Mouse (Mus musculus): ENCODE measurements around the gene Wif1. TPM values are rescaled to one million over a fixed set of nuclear protein-coding genes. Genes with fewer than 3 reads are reported as not detected.

Gene Wif1
- polyA plus RNA-seq, 1 experiment from 2014 or later, result 1.7 TPM

- H3K4me1 ChIP-seq (ENCODE audit: control insufficient read depth, insufficient read depth, low read length), result peaks cover 12% of the 10 kb centered on the region; the same call in 1 of the 2 replicates
- no peaks in the 10 kb centered on the region for H3K27me3 ChIP-seq (ENCODE audit: control insufficient read depth, insufficient read depth, low read length)
- no peak overlapping the region for H3K9ac ChIP-seq (replicated peaks; ENCODE audit: low read depth, low read length)
- no peaks in the 10 kb centered on the region for H3K9me3 ChIP-seq (ENCODE audit: control insufficient read depth, low read depth, low read length)
- WGBS, result 71% methylated on average over 23 of the region's 23 CpGs
- ATAC-seq (ENCODE audit: insufficient number of reproducible peaks, insufficient read depth, low FRiP score, low read depth), result peak; percentile 84
- H3K4me2 ChIP-seq (replicated peaks; ENCODE audit: low read depth, low read length), result no peak overlapping the region
- no peak overlapping the region for H3K27ac ChIP-seq (ENCODE audit: low read length)
- no peaks in the 10 kb centered on the region for H3K36me3 ChIP-seq (ENCODE audit: control insufficient read depth, insufficient read depth, low read length)
- no peak overlapping the region for H3K4me3 ChIP-seq (ENCODE audit: low read depth, low read length)
These were observed 25.6 kb downstream of the Wif1 start for GRCm38 (mm10) chr10:121059043-121060003.

- no peak for ATAC-seq (ENCODE audit: insufficient number of reproducible peaks, insufficient read depth, low FRiP score, low read depth)
- Histone ChIP-seq H3K27me3 (ENCODE audit: control insufficient read depth, insufficient read depth, low read length) (no peaks in the 10 kb centered on the region), H3K36me3 (ENCODE audit: control insufficient read depth, insufficient read depth, low read length) (no peaks in the 10 kb centered on the region), H3K27ac (ENCODE audit: low read length) (no peak overlapping the region), H3K9ac (replicated peaks; ENCODE audit: low read depth, low read length) (no peak overlapping the region), H3K4me2 (replicated peaks; ENCODE audit: low read depth, low read length) (no peak overlapping the region), H3K9me3 (ENCODE audit: control insufficient read depth, low read depth, low read length) (no peaks in the 10 kb centered on the region), H3K4me1 (ENCODE audit: control insufficient read depth, insufficient read depth, low read length) (no peaks in the 10 kb centered on the region; the same call in 1 of the 2 replicates), H3K4me3 (ENCODE audit: low read depth, low read length) (no peak overlapping the region)
- 90% methylated on average over 5 of the region's 5 CpGs for WGBS
These were observed 27.6 kb downstream of the Wif1 start for GRCm38 (mm10) chr10:121061336-121061835.

GRCm38 (mm10) chr10:121062704-121063103 is 28.9 kb downstream of the Wif1 start:
- H3K4me2 ChIP-seq (replicated peaks; ENCODE audit: low read depth, low read length), result no peak overlapping the region
- H3K4me3 ChIP-seq (ENCODE audit: low read depth, low read length), result no peak overlapping the region
- H3K27ac ChIP-seq (ENCODE audit: low read length), result no peak overlapping the region
- H3K27me3 ChIP-seq (ENCODE audit: control insufficient read depth, insufficient read depth, low read length), result no peaks in the 10 kb centered on the region
- H3K9ac ChIP-seq (replicated peaks; ENCODE audit: low read depth, low read length), result no peak overlapping the region
- H3K9me3 ChIP-seq (ENCODE audit: control insufficient read depth, low read depth, low read length), result no peaks in the 10 kb centered on the region
- no peaks in the 10 kb centered on the region for H3K36me3 ChIP-seq (ENCODE audit: control insufficient read depth, insufficient read depth, low read length)
- WGBS, result 71% methylated on average over 8 of the region's 8 CpGs
- H3K4me1 ChIP-seq (ENCODE audit: control insufficient read depth, insufficient read depth, low read length), result no peaks in the 10 kb centered on the region
- no peak for ATAC-seq (ENCODE audit: insufficient number of reproducible peaks, insufficient read depth, low FRiP score, low read depth)

GRCm38 (mm10) chr10:121067416-121067951 is 33.7 kb downstream of the Wif1 start:
- H3K27me3 ChIP-seq (ENCODE audit: control insufficient read depth, insufficient read depth, low read length), result no peaks in the 10 kb centered on the region

GRCm38 (mm10) chr10:121068003-121068402 is 34.2 kb downstream of the Wif1 start:
- Histone ChIP-seq H3K4me3 (ENCODE audit: low read depth, low read length) (no peak overlapping the region), H3K36me3 (ENCODE audit: control insufficient read depth, insufficient read depth, low read length) (no peaks in the 10 kb centered on the region), H3K27me3 (ENCODE audit: control insufficient read depth, insufficient read depth, low read length) (no peaks in the 10 kb centered on the region), H3K4me1 (ENCODE audit: control insufficient read depth, insufficient read depth, low read length) (no peaks in the 10 kb centered on the region), H3K27ac (ENCODE audit: low read length) (no peak overlapping the region), H3K9ac (replicated peaks; ENCODE audit: low read depth, low read length) (no peak overlapping the region), H3K9me3 (ENCODE audit: control insufficient read depth, low read depth, low read length) (no peaks in the 10 kb centered on the region), H3K4me2 (replicated peaks; ENCODE audit: low read depth, low read length) (no peak overlapping the region)
- no peak for ATAC-seq (ENCODE audit: insufficient number of reproducible peaks, insufficient read depth, low FRiP score, low read depth)
- 52% methylated on average over 1 of the region's 1 CpGs for WGBS

More at GRCm38 (mm10) chr10:121067416-121067951, 33.7 kb downstream of the Wif1 start:
- ATAC-seq (ENCODE audit: insufficient number of reproducible peaks, insufficient read depth, low FRiP score, low read depth), result no peak
- no peaks in the 10 kb centered on the region for H3K4me1 ChIP-seq (ENCODE audit: control insufficient read depth, insufficient read depth, low read length)
- no peaks in the 10 kb centered on the region for H3K36me3 ChIP-seq (ENCODE audit: control insufficient read depth, insufficient read depth, low read length)
- H3K9me3 ChIP-seq (ENCODE audit: control insufficient read depth, low read depth, low read length), result no peaks in the 10 kb centered on the region
- 75% methylated on average over 7 of the region's 7 CpGs for WGBS
- no peak overlapping the region for H3K9ac ChIP-seq (replicated peaks; ENCODE audit: low read depth, low read length)
- H3K4me3 ChIP-seq (ENCODE audit: low read depth, low read length), result no peak overlapping the region
- H3K4me2 ChIP-seq (replicated peaks; ENCODE audit: low read depth, low read length), result no peak overlapping the region
- no peak overlapping the region for H3K27ac ChIP-seq (ENCODE audit: low read length)

- no peaks in the 10 kb centered on the region for H3K9me3 ChIP-seq (ENCODE audit: control insufficient read depth, low read depth, low read length)
- H3K4me2 ChIP-seq (replicated peaks; ENCODE audit: low read depth, low read length), result no peak overlapping the region
- ATAC-seq (ENCODE audit: insufficient number of reproducible peaks, insufficient read depth, low FRiP score, low read depth), result no peak
- no peak overlapping the region for H3K4me3 ChIP-seq (ENCODE audit: low read depth, low read length)
- H3K36me3 ChIP-seq (ENCODE audit: control insufficient read depth, insufficient read depth, low read length), result no peaks in the 10 kb centered on the region
- H3K4me1 ChIP-seq (ENCODE audit: control insufficient read depth, insufficient read depth, low read length), result no peaks in the 10 kb centered on the region
- H3K27me3 ChIP-seq (ENCODE audit: control insufficient read depth, insufficient read depth, low read length), result no peaks in the 10 kb centered on the region
- no peak overlapping the region for H3K9ac ChIP-seq (replicated peaks; ENCODE audit: low read depth, low read length)
- H3K27ac ChIP-seq (ENCODE audit: low read length), result no peak overlapping the region
- 59% methylated on average over 7 of the region's 7 CpGs for WGBS
These were observed 37.0 kb downstream of the Wif1 start for GRCm38 (mm10) chr10:121070742-121071141.

GRCm38 (mm10) chr10:121080500-121080899 is 46.7 kb downstream of the Wif1 start:
- Histone ChIP-seq H3K36me3 (ENCODE audit: control insufficient read depth, insufficient read depth, low read length) (no peaks in the 10 kb centered on the region), H3K4me1 (ENCODE audit: control insufficient read depth, insufficient read depth, low read length) (no peaks in the 10 kb centered on the region), H3K27me3 (ENCODE audit: control insufficient read depth, insufficient read depth, low read length) (no peaks in the 10 kb centered on the region), H3K27ac (ENCODE audit: low read length) (no peak overlapping the region), H3K9ac (replicated peaks; ENCODE audit: low read depth, low read length) (no peak overlapping the region), H3K4me3 (ENCODE audit: low read depth, low read length) (no peak overlapping the region), H3K4me2 (replicated peaks; ENCODE audit: low read depth, low read length) (no peak overlapping the region), H3K9me3 (ENCODE audit: control insufficient read depth, low read depth, low read length) (peaks cover 6% of the 10 kb centered on the region; the same call in 1 of the 2 replicates)
- 79% methylated on average over 9 of the region's 9 CpGs for WGBS
- ATAC-seq (ENCODE audit: insufficient number of reproducible peaks, insufficient read depth, low FRiP score, low read depth), result no peak

- H3K27me3 ChIP-seq (ENCODE audit: control insufficient read depth, insufficient read depth, low read length), result no peaks in the 10 kb centered on the region
- no peak overlapping the region for H3K4me2 ChIP-seq (replicated peaks; ENCODE audit: low read depth, low read length)
- no peak overlapping the region for H3K9ac ChIP-seq (replicated peaks; ENCODE audit: low read depth, low read length)
- no peaks in the 10 kb centered on the region for H3K4me1 ChIP-seq (ENCODE audit: control insufficient read depth, insufficient read depth, low read length)
- no peaks in the 10 kb centered on the region for H3K36me3 ChIP-seq (ENCODE audit: control insufficient read depth, insufficient read depth, low read length)
- no peak for ATAC-seq (ENCODE audit: insufficient number of reproducible peaks, insufficient read depth, low FRiP score, low read depth)
- no peak overlapping the region for H3K27ac ChIP-seq (ENCODE audit: low read length)
- 89% methylated on average over 4 of the region's 4 CpGs for WGBS
- H3K9me3 ChIP-seq (ENCODE audit: control insufficient read depth, low read depth, low read length), result no peaks in the 10 kb centered on the region
- H3K4me3 ChIP-seq (ENCODE audit: low read depth, low read length), result no peak overlapping the region
These were observed 49.1 kb downstream of the Wif1 start for GRCm38 (mm10) chr10:121082881-121083280.
